In the genomic region with DNA sequence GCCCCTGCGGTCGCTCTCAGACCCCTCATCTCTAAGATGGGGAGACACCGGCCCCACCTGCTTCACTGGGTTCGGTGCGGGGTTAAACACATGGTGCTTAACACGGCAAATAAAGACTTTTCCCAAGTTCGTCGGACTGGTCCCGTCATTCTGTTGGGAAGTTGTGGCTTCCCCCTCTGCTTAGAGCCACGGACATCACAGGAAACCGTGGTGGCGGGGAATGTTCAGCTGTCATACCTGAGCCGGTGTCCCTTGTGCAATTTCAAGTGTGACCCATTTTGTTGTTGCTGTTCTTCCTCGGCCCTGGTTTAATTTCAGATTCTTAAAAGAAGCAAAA, we compare ENCODE assay signal across 8 mouse cellular contexts. TPM values are rescaled to one million over a fixed set of nuclear protein-coding genes. Genes with fewer than 3 reads are reported as not detected.
A peak's percentile ranks its signal among the peaks of the same experiment; 100 is the strongest.
DNase-seq lines count a peak whose midpoint lies in the region; ATAC-seq lines count a peak whose summit lies in the region.

No protein-coding gene starts in this region.

- H3K9me3 ChIP-seq in lung, embryonic 15.5 days: no peaks in the 10 kb centered on the region
- no peaks in the 10 kb centered on the region for H3K9me3 ChIP-seq in embryonic facial prominence, embryonic 10.5 days
- no peaks in the 10 kb centered on the region for H3K9me3 ChIP-seq in midbrain, embryonic 16.5 days (replicated peaks; ENCODE audit: control insufficient read depth, low read length, poor library complexity, severe bottlenecking)

- no peak for DNase-seq in lung, postnatal 4 days
- no peak for DNase-seq in embryonic facial prominence, embryonic 10.5 days (ENCODE audit: low spot score)
- DNase-seq in induced T-regulatory cell, adult 2 months (ENCODE audit: low read depth): peak; percentile 65
- no peak for DNase-seq in left cerebral cortex, adult 11 months (ENCODE audit: low spot score)
- DNase-seq in gastrocnemius, postnatal 36 days: no peak
- DNase-seq in kidney, adult 18-20 months: no peak

- H3K9ac ChIP-seq in lung, embryonic 15.5 days: peak overlapping the region; percentile 90
- peak overlapping the region; percentile 95 for H3K9ac ChIP-seq in midbrain, embryonic 16.5 days (ENCODE audit: low read depth, low read length)

- H3K4me2 ChIP-seq in lung, embryonic 15.5 days: peak overlapping the region; percentile 71
- peak overlapping the region; percentile 88 for H3K4me2 ChIP-seq in midbrain, embryonic 16.5 days (ENCODE audit: low read length)

- ATAC-seq in lung, embryonic 15.5 days (ENCODE audit: borderline replicate concordance, extremely low read depth, low FRiP score, low TSS enrichment): no peak
- no peak for ATAC-seq in midbrain, embryonic 16.5 days

- H3K4me3 ChIP-seq in lung, embryonic 15.5 days: peak overlapping the region; percentile 79
- H3K4me3 ChIP-seq in embryonic facial prominence, embryonic 10.5 days: peak overlapping the region; percentile 91
- peak overlapping the region; percentile 87 for H3K4me3 ChIP-seq in midbrain, embryonic 16.5 days (ENCODE audit: low read depth, low read length)

- H3K27ac ChIP-seq in lung, embryonic 15.5 days: peak overlapping the region; percentile 72
- peak overlapping the region; percentile 95 for H3K27ac ChIP-seq in embryonic facial prominence, embryonic 10.5 days (replicated peaks)
- H3K27ac ChIP-seq in midbrain, embryonic 16.5 days (ENCODE audit: low read length): peak overlapping the region; percentile 88

- H3K4me1 ChIP-seq in lung, embryonic 15.5 days: peaks cover 24% of the 10 kb centered on the region
- H3K4me1 ChIP-seq in embryonic facial prominence, embryonic 10.5 days: peaks cover 20% of the 10 kb centered on the region
- peaks cover 19% of the 10 kb centered on the region for H3K4me1 ChIP-seq in midbrain, embryonic 16.5 days (ENCODE audit: control insufficient read depth, insufficient read depth, low read length)

- H3K36me3 ChIP-seq in lung, embryonic 15.5 days: peaks cover 7% of the 10 kb centered on the region; the same call in 1 of the 2 replicates
- peaks cover 38% of the 10 kb centered on the region for H3K36me3 ChIP-seq in embryonic facial prominence, embryonic 10.5 days (replicated peaks)
- peaks cover 2% of the 10 kb centered on the region; the same call in 1 of the 2 replicates for H3K36me3 ChIP-seq in midbrain, embryonic 16.5 days (ENCODE audit: control insufficient read depth, insufficient read depth, low read length)

- 1% methylated on average over 14 of the region's 14 CpGs for WGBS in lung, embryonic 15.5 days
- under 1% methylated on average over 14 of the region's 14 CpGs for WGBS in embryonic facial prominence, embryonic 10.5 days
- 2% methylated on average over 14 of the region's 14 CpGs for WGBS in midbrain, embryonic 16.5 days

- H3K27me3 ChIP-seq in lung, embryonic 15.5 days: no peaks in the 10 kb centered on the region
- no peaks in the 10 kb centered on the region for H3K27me3 ChIP-seq in embryonic facial prominence, embryonic 10.5 days (replicated peaks; ENCODE audit: low read depth, poor library complexity, severe bottlenecking)
- no peaks in the 10 kb centered on the region for H3K27me3 ChIP-seq in midbrain, embryonic 16.5 days (ENCODE audit: control insufficient read depth, insufficient read depth, low read depth, low read length)

- intact Hi-C loops in gastrocnemius, postnatal 36 days (cut with DNase I): no loop called here

RNA-seq across cellular contexts. Expression of gene Pitpnb, which starts 0.5 kb away (rescaled TPM):
- polyA plus RNA-seq in lung, embryonic 15.5 days (2015; fragmentation: Nextera tagmentation; extraction: Ambion mirVana): 104 and 110 TPM in 2 replicates
- 127 and 133 TPM in 2 replicates for polyA plus RNA-seq in embryonic facial prominence, embryonic 10.5 days (2016; fragmentation: Nextera tagmentation; extraction: Ambion mirVana)
- 96.9 and 98.7 TPM in 2 replicates for polyA plus RNA-seq in midbrain, embryonic 16.5 days (2015; fragmentation: Nextera tagmentation; extraction: Ambion mirVana)
- 10 to 100 TPM; 19.4 to 20.2 TPM for total RNA-seq in gastrocnemius, postnatal 36 days (2021)
